Mouse (Mus musculus) CH12.LX (cell line): ENCODE results near the gene Sncb. TPM values are rescaled to one million over a fixed set of nuclear protein-coding genes. Genes with fewer than 3 reads are reported as not detected.

Experiments
- DNase-seq: peaks from one replicate; pipeline ENCODE4 v3.0.0-alpha.2; 2013; ENCODE audit errors: extremely low read depth
- H3K27ac ChIP-seq: 2 replicates; pipeline ENCODE4 v1.5.1; 2012; ENCODE audit warnings: low read depth, mild to moderate bottlenecking, control low read depth, moderate library complexity; ENCODE audit not compliant: insufficient read depth
- H3K27me3 ChIP-seq: replicated peaks from 2 replicates; pipeline ENCODE3; 2012; ENCODE audit warnings: inconsistent platforms
- H3K36me3 ChIP-seq, 2 experiments: replicated peaks in 1 of 2; 2 replicates each; pipeline versions ENCODE3 to v1.6.1; 2012; ENCODE audit warnings: inconsistent platforms in 1 of 2, low read length in 1 of 2, mild to moderate bottlenecking in 1 of 2, mixed read lengths in 1 of 2, moderate library complexity in 1 of 2; ENCODE audit not compliant: control insufficient read depth in 1 of 2, insufficient read depth in 1 of 2
- H3K4me1 ChIP-seq, 2 experiments: 2 replicates each; pipeline ENCODE4 v1.6.1; 2012; ENCODE audit warnings: inconsistent platforms in 1 of 2, moderate library complexity in 1 of 2; ENCODE audit not compliant: insufficient read depth in 2 of 2, control insufficient read depth in 1 of 2
- H3K4me2 ChIP-seq: 2 replicates; pipeline ENCODE4 v1.6.1; 2012; ENCODE audit warnings: low read depth, mild to moderate bottlenecking, control low read depth; ENCODE audit not compliant: poor library complexity, insufficient read depth, severe bottlenecking
- H3K4me3 ChIP-seq, 3 experiments: fragments of 150-350 bp in 1 of 3; sonication (generic) in 1 of 3; replicated peaks in 1 of 3; 2 replicates each; pipeline versions ENCODE3 to v1.5.1; 2011 to 2012; ENCODE audit warnings: low read depth in 2 of 3, low read length in 2 of 3, mild to moderate bottlenecking in 2 of 3, moderate library complexity in 2 of 3, control low read depth in 1 of 3, improper control_type of control experiment in 1 of 3, inconsistent platforms in 1 of 3, mixed read lengths in 1 of 3; ENCODE audit not compliant: poor library complexity in 1 of 3
- H3K79me2 ChIP-seq: replicated peaks from 2 replicates; pipeline ENCODE4 v1.6.1; 2012; ENCODE audit warnings: mild to moderate bottlenecking, moderate library complexity; ENCODE audit not compliant: control insufficient read depth, poor library complexity, insufficient read depth, severe bottlenecking; ENCODE audit errors: extremely low read depth
- H3K9ac ChIP-seq: 2 replicates; pipeline ENCODE4 v1.6.1; 2012; ENCODE audit warnings: low read depth, mild to moderate bottlenecking, control low read depth, moderate library complexity; ENCODE audit not compliant: insufficient read depth
- H3K9me3 ChIP-seq: replicated peaks from 2 replicates; pipeline ENCODE3; 2012; ENCODE audit warnings: low read length, inconsistent platforms, mixed read lengths
- BHLHE40 ChIP-seq: IDR thresholded peaks from 2 replicates; pipeline ENCODE4 v1.6.1; 2011; ENCODE audit warnings: mild to moderate bottlenecking, low read depth, low read length, improper control_type of control experiment
- ELF1 ChIP-seq: IDR thresholded peaks from 2 replicates; pipeline ENCODE4 v1.6.1; 2014; ENCODE audit warnings: low read depth, mild to moderate bottlenecking, inconsistent platforms, low read length, improper control_type of control experiment
- ETS1 ChIP-seq: conservative IDR thresholded peaks from 2 replicates; pipeline ENCODE4 v1.6.1; 2012; ENCODE audit warnings: low read depth, mild to moderate bottlenecking, inconsistent platforms, low read length, improper control_type of control experiment, moderate library complexity
- GABPA ChIP-seq: IDR thresholded peaks from 2 replicates; pipeline ENCODE4 v1.6.1; 2012; ENCODE audit warnings: low read depth, low read length, improper control_type of control experiment, inconsistent platforms; ENCODE audit not compliant: insufficient replicate concordance
- HCFC1 ChIP-seq: IDR thresholded peaks from 2 replicates; pipeline ENCODE4 v1.6.1; 2012; ENCODE audit warnings: low read depth, mild to moderate bottlenecking, inconsistent platforms, low read length, improper control_type of control experiment
- IRF4 ChIP-seq: IDR thresholded peaks from 2 replicates; pipeline ENCODE4 v1.6.1; 2014; ENCODE audit warnings: low read depth, mild to moderate bottlenecking, inconsistent platforms, low read length, improper control_type of control experiment
- JUND ChIP-seq: conservative IDR thresholded peaks from 2 replicates; pipeline ENCODE4 v1.6.1; 2011; ENCODE audit warnings: low read depth, low read length, improper control_type of control experiment
- MAX ChIP-seq: IDR thresholded peaks from 2 replicates; pipeline ENCODE4 v1.6.1; 2011; ENCODE audit warnings: low read length, improper control_type of control experiment
- MEF2A ChIP-seq: IDR thresholded peaks from 2 replicates; pipeline ENCODE4 v1.6.1; 2014; ENCODE audit warnings: low read depth, mild to moderate bottlenecking, inconsistent platforms, low read length, improper control_type of control experiment, borderline replicate concordance
- NRF1 ChIP-seq: IDR thresholded peaks from 2 replicates; pipeline ENCODE4 v1.6.1; 2014; ENCODE audit warnings: low read depth, mild to moderate bottlenecking, inconsistent platforms, low read length, improper control_type of control experiment, moderate library complexity
- POLR2AphosphoS2 ChIP-seq: IDR thresholded peaks from 2 replicates; pipeline ENCODE4 v1.6.1; 2011; ENCODE audit warnings: low read depth, low read length, improper control_type of control experiment
- RAD21 ChIP-seq: IDR thresholded peaks from 2 replicates; pipeline ENCODE4 v1.6.1; 2011; ENCODE audit warnings: low read depth, mild to moderate bottlenecking, low read length, improper control_type of control experiment, moderate library complexity
- SIN3A ChIP-seq: IDR thresholded peaks from 2 replicates; pipeline ENCODE4 v1.6.1; 2012; ENCODE audit warnings: low read length, improper control_type of control experiment, inconsistent platforms
- TBP ChIP-seq: conservative IDR thresholded peaks from 2 replicates; pipeline ENCODE4 v1.6.1; 2011; ENCODE audit warnings: low read depth, low read length, improper control_type of control experiment
- TCF12 ChIP-seq: IDR thresholded peaks from 2 replicates; pipeline ENCODE4 v1.6.1; 2014; ENCODE audit warnings: low read depth, mild to moderate bottlenecking, inconsistent platforms, low read length, improper control_type of control experiment
- UBTF ChIP-seq: IDR thresholded peaks from 2 replicates; pipeline ENCODE4 v1.6.1; 2012; ENCODE audit warnings: low read depth, mild to moderate bottlenecking, inconsistent platforms, low read length, improper control_type of control experiment, moderate library complexity
- ZKSCAN1 ChIP-seq: IDR thresholded peaks from 2 replicates; pipeline ENCODE4 v1.6.1; 2012; ENCODE audit warnings: low read depth, inconsistent platforms, low read length, improper control_type of control experiment, borderline replicate concordance
- ZMIZ1 ChIP-seq: IDR thresholded peaks from 2 replicates; pipeline ENCODE4 v1.6.1; 2012; ENCODE audit warnings: low read depth, mild to moderate bottlenecking, inconsistent platforms, low read length, improper control_type of control experiment
- ZNF384 ChIP-seq: IDR thresholded peaks from 2 replicates; pipeline ENCODE4 v1.6.1; 2012; ENCODE audit warnings: low read depth, low read length, improper control_type of control experiment, inconsistent platforms
- dilution Hi-C: fragments of 300-500 bp; cut with MboI; formaldehyde crosslinking; loops from 2 replicates; pipeline ENCODE4 v1.14.3; 2020; ENCODE audit warnings: low sequenced_read_pairs; ENCODE audit not compliant: extremely low pct_unique_long_range_greater_than_20kb, extremely low pct_ligation_motif_present
- in situ Hi-C: fragments of 300-500 bp; cut with MboI; formaldehyde crosslinking; loops from 3 replicates; pipeline ENCODE4 v1.14.3; 2019; ENCODE audit warnings: low sequenced_read_pairs, low pct_ligation_motif_present, low pct_unique_long_range_greater_than_20kb, mixed read lengths
- polyA plus RNA-seq: library from polyadenylated mRNA; unstranded; fragments of >175 nt; gene quantifications from 2 replicates; pipeline ENCODE4 v1.2.1, GENCODE M21; 2012; ENCODE audit warnings: low read depth; ENCODE audit not compliant: insufficient read length
- total RNA-seq, 2 experiments: library from RNA; depleted of rRNA; stranded (reverse); fragments of 300-350 nt in 1 of 2; fragments of >200 nt in 1 of 2; gene quantifications; 2 replicates each; pipeline ENCODE4 v1.2.3; 2012 to 2014

The Sncb gene
- total and polyA plus RNA-seq, 3 experiments, result not detected

DNA sequence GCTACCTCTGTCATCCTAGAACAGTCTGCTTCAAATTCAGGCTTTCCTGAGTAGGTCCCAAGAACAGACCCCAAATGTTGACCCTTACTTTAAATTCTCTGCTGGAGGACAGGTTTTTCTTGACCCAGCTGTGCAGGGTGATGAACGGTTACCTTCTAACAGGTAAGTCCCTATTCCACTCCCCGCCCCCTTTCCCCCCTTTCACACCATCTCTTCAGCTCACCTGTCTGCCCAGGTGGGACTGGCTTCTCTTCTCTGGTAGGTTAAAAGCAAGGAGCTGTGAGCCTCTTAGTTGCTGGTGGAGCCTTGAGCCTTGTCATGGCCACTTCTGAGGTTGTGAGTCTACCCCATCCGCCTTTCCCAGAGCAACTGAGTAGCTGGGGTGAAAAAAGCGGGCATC is 17.3 kb upstream of the Sncb start, which contains the start of gene Eif4e1b:
Eif4e1b (plus strand) TSS at position 301 of the 400 bp plus-strand sequence.
- Histone ChIP-seq H3K9me3 (peaks cover 2% of the 10 kb centered on the region), H3K27me3 (peaks cover 75% of the 10 kb centered on the region), H3K4me2 (no peak within 1 kb of the TSS), H3K9ac (no peak within 1 kb of the TSS), H3K4me3 (no peak within 1 kb of the TSS), H3K36me3 (no peaks in the 10 kb centered on the region), H3K79me2 (no peaks in the 10 kb centered on the region), H3K4me1 (no peaks in the 10 kb centered on the region), H3K27ac (no peak within 1 kb of the TSS)
- dilution Hi-C loops (no loop called here), in situ Hi-C loops (no loop called here)
- DNase-seq, result no peak
- TF ChIP-seq RAD21 (no peak), ZMIZ1 (no peak), ETS1 (no peak), ZNF384 (no peak), MAX (no peak), SIN3A (no peak), BHLHE40 (no peak), TCF12 (no peak)

- Histone ChIP-seq H3K4me2 (no peak overlapping the region), H3K27ac (no peak overlapping the region), H3K27me3 (peaks cover 71% of the 10 kb centered on the region), H3K9me3 (peaks cover 2% of the 10 kb centered on the region), H3K4me3 (no peak overlapping the region), H3K9ac (no peak overlapping the region), H3K79me2 (no peaks in the 10 kb centered on the region), H3K4me1 (no peaks in the 10 kb centered on the region), H3K36me3 (no peaks in the 10 kb centered on the region)
- no peak for DNase-seq
- dilution Hi-C loops (no loop called here), in situ Hi-C loops (no loop called here)
- no peak for TF ChIP-seq TBP
- no peak for TF ChIP-seq UBTF
- no peak for TF ChIP-seq HCFC1
- TF ChIP-seq ELF1, result no peak
- no peak for TF ChIP-seq NRF1
- no peak for TF ChIP-seq GABPA
- no peak for TF ChIP-seq RAD21
- TF ChIP-seq IRF4, result no peak
- TF ChIP-seq SIN3A, result no peak
- no peak for TF ChIP-seq BHLHE40
- TF ChIP-seq ZKSCAN1, result no peak
- no peak for TF ChIP-seq ETS1
- no peak for TF ChIP-seq MAX
- no peak for TF ChIP-seq JUND
- no peak for TF ChIP-seq POLR2AphosphoS2
- no peak for TF ChIP-seq MEF2A
- no peak for TF ChIP-seq ZMIZ1
Observed at GRCm38 (mm10) chr13:54783235-54783634, 16.8 kb upstream of the Sncb start.
